Mouse (Mus musculus): ENCODE data around the gene Fgf10.

GRCm38 (mm10) chr13:118779161-118779560 lies 109.6 kb downstream of the Fgf10 start:
- no peak for TF ChIP-seq MAX (IDR thresholded peaks at IDR 0.05; ENCODE audit: low read length)
- TF ChIP-seq UBTF (IDR thresholded peaks at IDR 0.05; ENCODE audit: borderline replicate concordance, insufficient read depth, low read depth, low read length), result no peak
- no peak for TF ChIP-seq CTCF (IDR thresholded peaks at IDR 0.05 in 2 of 3, conservative IDR thresholded peaks at IDR 0.05 in 1 of 3; ENCODE audit: control insufficient read depth in 1 of 3, insufficient read depth in 1 of 3, low read depth in 2 of 3, low read length in 3 of 3, poor library complexity in 1 of 3, severe bottlenecking in 1 of 3)
- TF ChIP-seq CHD2 (IDR thresholded peaks at IDR 0.05; ENCODE audit: low read length), result no peak
- no peak for TF ChIP-seq RCOR1 (IDR thresholded peaks at IDR 0.05; ENCODE audit: low read depth, low read length)
- TF ChIP-seq POLR2A (IDR thresholded peaks at IDR 0.05; ENCODE audit: control insufficient read depth in 1 of 2, insufficient read depth in 1 of 2, low read depth in 1 of 2, low read length in 2 of 2, poor library complexity in 1 of 2), result no peak
- TF ChIP-seq EP300 (IDR thresholded peaks at IDR 0.05; ENCODE audit: low read depth in 1 of 2, low read length in 2 of 2), result no peak
- TF ChIP-seq ETS1 (IDR thresholded peaks at IDR 0.05; ENCODE audit: low read depth, low read length), result no peak
- TF ChIP-seq ZKSCAN1 (IDR thresholded peaks at IDR 0.05; ENCODE audit: low read depth, low read length), result no peak
- no peak for TF ChIP-seq CHD1 (IDR thresholded peaks at IDR 0.05; ENCODE audit: low read depth, low read length)
- TF ChIP-seq MYC (IDR thresholded peaks at IDR 0.05; ENCODE audit: low read depth, low read length), result no peak
- TF ChIP-seq USF1 (IDR thresholded peaks at IDR 0.05; ENCODE audit: low read depth, low read length), result no peak
- TF ChIP-seq GATA1 (IDR thresholded peaks at IDR 0.05; ENCODE audit: low read depth, low read length), result no peak
- no peak for TF ChIP-seq RAD21 (IDR thresholded peaks at IDR 0.05; ENCODE audit: low read depth, low read length)
